Mouse (Mus musculus) midbrain, embryonic 11.5 days (tissue): Measurements from ENCODE around the gene Gstm3. TPM values are rescaled to one million over a fixed set of nuclear protein-coding genes. Genes with fewer than 3 reads are reported as not detected.
"Not testable (repeated sequence)": the region's sequence is repeated elsewhere in the genome, so short reads cannot be mapped to it uniquely, and the experiment has no call there.

Source experiments
- ATAC-seq: fragments of 200-750 bp; cut with Nextera tagmentation; 2 replicates; pipeline ENCODE4 v1.8.0; 2017; ENCODE audit warnings: moderate TSS enrichment, moderate library complexity; ENCODE audit not compliant: low FRiP score
- DNase-seq: peaks from one replicate; pipeline ENCODE4 v3.0.0; 2015; ENCODE audit warnings: low spot score; ENCODE audit errors: missing footprints
- H3K27ac ChIP-seq: fragments of 300-500 bp; sonication (generic); 2 replicates; pipeline ENCODE4 v1.5.1; 2014; ENCODE audit warnings: low read depth, low read length
- H3K27me3 ChIP-seq: fragments of 300-500 bp; sonication (generic); 2 replicates; pipeline ENCODE4 v1.6.1; 2014; ENCODE audit warnings: mild to moderate bottlenecking, low read length, moderate library complexity, mixed read lengths; ENCODE audit not compliant: control insufficient read depth, insufficient read depth
- H3K36me3 ChIP-seq: fragments of 300-500 bp; sonication (generic); 2 replicates; pipeline ENCODE4 v1.6.1; 2014; ENCODE audit warnings: mild to moderate bottlenecking, low read length, moderate library complexity, mixed read lengths; ENCODE audit not compliant: control insufficient read depth, insufficient read depth
- H3K4me1 ChIP-seq: fragments of 300-500 bp; sonication (generic); 2 replicates; pipeline ENCODE4 v1.6.1; 2014; ENCODE audit warnings: low read length; ENCODE audit not compliant: control insufficient read depth, insufficient read depth
- H3K4me2 ChIP-seq: fragments of 300-500 bp; sonication (generic); 2 replicates; pipeline ENCODE4 v1.6.1; 2014; ENCODE audit warnings: mild to moderate bottlenecking, moderate library complexity
- H3K4me3 ChIP-seq: fragments of 300-500 bp; sonication (generic); 2 replicates; pipeline ENCODE4 v1.5.1; 2014; ENCODE audit warnings: low read depth, low read length
- H3K9ac ChIP-seq: fragments of 300-500 bp; sonication (generic); 2 replicates; pipeline ENCODE4 v1.6.1; 2014; ENCODE audit warnings: low read length
- H3K9me3 ChIP-seq: fragments of 300-500 bp; sonication (generic); 2 replicates; pipeline ENCODE4 v1.6.1; 2016; ENCODE audit warnings: low read length; ENCODE audit not compliant: control insufficient read depth
- WGBS: fragments of 180-500 bp; shearing (Covaris S2); extraction: QIAGEN DNeasy Blood & Tissue Kit; methylation state at CpG from one replicate; pipeline ENCODE4 v1.1.7; 2014; 5-methylcytosine and 5-hydroxymethylcytosine counted together
- polyA plus RNA-seq: library from polyadenylated mRNA; unstranded; fragments of >200 nt; fragmentation: Nextera tagmentation; extraction: Ambion mirVana; gene quantifications from 2 replicates; pipeline ENCODE4 v1.2.1, GENCODE M21; 2014

Gene Gstm3
- polyA plus RNA-seq = not detected in 2 replicates

DNA sequence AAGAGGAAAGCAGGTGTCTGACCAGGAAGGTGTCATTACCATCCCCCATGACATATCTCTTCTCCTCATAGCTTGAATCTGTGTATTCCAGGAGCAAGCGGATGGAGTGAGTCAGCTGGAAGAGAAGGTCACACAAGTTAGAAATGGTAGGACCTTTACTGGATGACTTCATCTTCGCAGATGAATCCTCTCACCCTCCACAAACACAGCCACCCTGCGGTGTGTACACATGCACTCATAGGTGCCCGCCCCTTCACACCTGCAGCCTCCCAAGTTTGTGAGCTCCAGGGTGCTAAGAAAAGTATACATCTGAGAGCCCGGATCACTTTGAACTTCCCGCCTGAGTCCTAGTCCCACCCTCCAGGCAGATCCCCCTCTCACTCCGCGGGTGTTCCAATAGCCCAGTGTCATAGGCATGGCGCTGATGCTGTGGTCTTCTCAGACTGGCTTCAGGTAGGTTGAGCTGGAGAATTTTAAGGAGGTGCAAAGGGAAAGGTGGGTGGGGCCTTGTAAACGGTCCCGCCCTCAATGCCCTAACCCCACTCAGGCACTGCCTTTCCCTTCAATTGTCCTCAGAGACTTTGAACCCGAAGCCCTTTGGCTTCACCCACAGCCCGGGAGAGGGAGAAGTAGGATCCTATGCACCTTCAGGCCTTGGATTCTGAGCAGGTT, at the start of gene Gstm3:
Gene Gstm3 (minus strand): TSS at position 560 of the 672 bp plus-strand sequence.
- no peaks in the 10 kb centered on the region for H3K36me3 ChIP-seq
- DNase-seq (peak; percentile 51), ATAC-seq (no peak)
- no peak within 1 kb of the TSS for H3K27ac ChIP-seq
- H3K9ac ChIP-seq = no peak within 1 kb of the TSS
- no peaks in the 10 kb centered on the region; the same call in 1 of the 2 replicates for H3K4me1 ChIP-seq
- H3K4me3 ChIP-seq = no peak within 1 kb of the TSS
- H3K27me3 ChIP-seq = no peaks in the 10 kb centered on the region
- H3K4me2 ChIP-seq = no peak within 1 kb of the TSS
- 68% methylated on average over 13 of the region's 13 CpGs for WGBS
- H3K9me3 ChIP-seq = no peaks in the 10 kb centered on the region

DNA sequence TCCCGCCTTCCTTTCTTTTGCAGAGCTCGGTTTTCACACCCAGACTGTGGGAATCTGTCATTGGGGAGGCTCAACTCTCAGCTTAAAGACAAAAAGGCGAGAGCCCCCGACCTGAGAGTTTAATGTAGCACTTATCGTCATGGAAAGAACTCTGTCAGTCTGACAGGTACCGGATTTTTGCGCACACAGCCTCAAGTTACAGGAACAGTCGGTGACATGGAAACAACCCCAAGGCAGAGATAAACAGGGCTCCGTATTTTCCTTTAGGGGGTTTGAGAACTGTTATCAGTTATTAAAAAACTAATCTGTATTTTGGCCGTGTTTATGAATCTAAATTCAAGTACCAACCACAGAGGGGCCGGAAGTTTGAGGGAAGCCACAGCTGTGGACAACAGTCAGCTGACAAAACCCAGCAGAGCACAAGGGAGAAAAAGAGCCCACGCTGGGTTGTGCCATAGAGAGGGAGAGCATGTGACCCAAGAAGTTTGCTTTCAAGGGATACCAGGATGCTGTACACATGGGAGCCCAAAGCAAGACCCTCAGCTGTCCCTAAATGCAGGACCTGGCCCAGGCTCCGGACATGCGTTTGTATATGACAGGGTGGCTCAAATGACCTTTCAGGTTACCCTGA, 49.2 kb upstream of the Gstm3 start:
- peaks cover 3% of the 10 kb centered on the region; the same call in 1 of the 2 replicates for H3K4me1 ChIP-seq
- H3K4me2 ChIP-seq = peak overlapping the region; percentile 80
- H3K9me3 ChIP-seq = no peaks in the 10 kb centered on the region
- WGBS = 34% methylated on average over 14 of the region's 14 CpGs
- DNase-seq (no peak), ATAC-seq (no peak)
- no peak overlapping the region for H3K27ac ChIP-seq
- H3K9ac ChIP-seq = peak overlapping the region; percentile 55
- no peaks in the 10 kb centered on the region for H3K27me3 ChIP-seq
- H3K4me3 ChIP-seq = peak overlapping the region; percentile 43; the same call in 1 of the 2 replicates
- no peaks in the 10 kb centered on the region for H3K36me3 ChIP-seq

DNA sequence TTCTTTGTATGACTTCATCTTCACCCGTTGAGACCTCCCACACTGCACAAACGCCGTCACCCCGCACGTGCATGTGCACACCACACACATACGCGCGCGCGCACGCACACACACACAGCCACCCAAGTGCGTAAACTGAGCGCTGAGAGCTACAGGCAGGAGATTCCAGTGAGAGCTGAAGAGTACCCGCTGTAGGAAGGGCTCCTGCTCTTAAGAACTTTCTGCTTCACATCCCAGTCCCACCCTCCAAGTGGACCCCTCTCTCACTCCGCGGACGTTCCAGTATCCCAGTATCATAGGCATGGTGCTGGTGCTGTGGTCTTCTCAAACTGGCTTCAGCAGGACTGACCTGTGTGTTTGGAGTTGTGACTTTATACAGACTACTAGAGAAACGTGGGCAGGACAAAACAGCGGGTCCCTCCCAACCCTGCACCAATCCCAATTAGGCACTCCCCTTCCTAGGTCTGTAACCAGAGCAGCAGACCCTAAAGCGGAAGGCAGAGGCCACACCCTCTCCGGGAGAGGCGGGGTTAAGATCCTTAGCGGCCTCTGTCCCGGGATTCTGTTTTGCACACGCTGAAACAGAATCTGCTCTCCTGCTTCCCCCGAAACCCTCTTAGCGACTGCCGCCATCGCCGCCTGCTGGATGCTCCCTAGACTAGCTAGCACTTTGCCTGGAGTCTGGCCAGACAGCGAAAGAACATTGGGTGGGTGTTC, 48.5 kb upstream of the Gstm3 start, which contains the start of gene Gstm1:
Gene Gstm1 (minus strand): TSS at position 501 of the 717 bp plus-strand sequence.
- no peaks in the 10 kb centered on the region for H3K27me3 ChIP-seq
- H3K4me2 ChIP-seq = peak within 1 kb of the TSS; percentile 80
- DNase-seq (peak; percentile 98), ATAC-seq (peak; percentile 98)
- H3K4me3 ChIP-seq = peak within 1 kb of the TSS; percentile 43
- 0% methylated on average over 31 of the region's 31 CpGs for WGBS
- H3K36me3 ChIP-seq = no peaks in the 10 kb centered on the region
- peak within 1 kb of the TSS; percentile 30 for H3K27ac ChIP-seq
- H3K9me3 ChIP-seq = no peaks in the 10 kb centered on the region
- H3K9ac ChIP-seq = peak within 1 kb of the TSS; percentile 61
- peaks cover 3% of the 10 kb centered on the region; the same call in 1 of the 2 replicates for H3K4me1 ChIP-seq

DNA sequence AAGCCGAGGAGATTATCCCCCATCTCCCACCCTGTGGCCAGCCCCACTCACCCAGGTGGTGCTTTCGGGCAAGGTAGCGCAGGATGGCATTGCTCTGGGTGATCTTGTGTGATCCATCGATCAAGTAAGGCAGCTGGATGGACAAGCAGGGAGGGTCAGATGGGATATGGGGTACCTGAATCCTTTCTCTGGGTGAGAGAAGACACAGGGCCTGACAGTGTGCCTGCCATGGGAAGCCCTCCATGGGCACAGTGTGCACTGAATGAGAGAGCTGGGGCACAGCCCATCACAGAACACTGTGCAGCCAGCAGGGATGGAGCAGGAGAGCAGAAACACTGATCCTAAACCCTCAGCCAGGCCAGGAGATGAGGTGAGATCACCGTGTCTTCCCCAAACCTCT, 47.4 kb upstream of the Gstm3 start:
- DNase-seq, H3K4me2 ChIP-seq, H3K27me3 ChIP-seq, ATAC-seq, H3K27ac ChIP-seq, H3K9me3 ChIP-seq, H3K9ac ChIP-seq, H3K4me1 ChIP-seq, H3K4me3 ChIP-seq, H3K36me3 ChIP-seq: not testable (repeated sequence)
- 85% methylated on average over 5 of the region's 5 CpGs for WGBS

DNA sequence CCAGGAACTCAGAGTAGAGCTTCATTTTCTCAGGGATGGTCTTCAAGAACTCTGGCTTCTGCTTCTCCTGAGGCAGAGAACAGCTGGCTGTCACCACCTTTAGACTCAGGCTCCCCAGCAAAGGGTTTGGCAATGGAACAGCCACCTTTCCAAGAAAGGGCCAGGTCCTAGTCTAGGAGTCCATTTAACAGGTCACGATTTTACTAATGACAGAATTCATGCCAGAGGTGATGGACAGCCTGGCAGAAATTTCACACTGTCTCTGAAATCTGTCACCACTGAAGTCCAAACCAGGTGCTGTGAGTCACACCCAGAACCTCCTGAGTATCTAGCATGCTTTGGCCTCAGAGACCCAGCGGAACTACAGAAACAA, 45.9 kb upstream of the Gstm3 start:
- no peaks in the 10 kb centered on the region for H3K36me3 ChIP-seq

DNA sequence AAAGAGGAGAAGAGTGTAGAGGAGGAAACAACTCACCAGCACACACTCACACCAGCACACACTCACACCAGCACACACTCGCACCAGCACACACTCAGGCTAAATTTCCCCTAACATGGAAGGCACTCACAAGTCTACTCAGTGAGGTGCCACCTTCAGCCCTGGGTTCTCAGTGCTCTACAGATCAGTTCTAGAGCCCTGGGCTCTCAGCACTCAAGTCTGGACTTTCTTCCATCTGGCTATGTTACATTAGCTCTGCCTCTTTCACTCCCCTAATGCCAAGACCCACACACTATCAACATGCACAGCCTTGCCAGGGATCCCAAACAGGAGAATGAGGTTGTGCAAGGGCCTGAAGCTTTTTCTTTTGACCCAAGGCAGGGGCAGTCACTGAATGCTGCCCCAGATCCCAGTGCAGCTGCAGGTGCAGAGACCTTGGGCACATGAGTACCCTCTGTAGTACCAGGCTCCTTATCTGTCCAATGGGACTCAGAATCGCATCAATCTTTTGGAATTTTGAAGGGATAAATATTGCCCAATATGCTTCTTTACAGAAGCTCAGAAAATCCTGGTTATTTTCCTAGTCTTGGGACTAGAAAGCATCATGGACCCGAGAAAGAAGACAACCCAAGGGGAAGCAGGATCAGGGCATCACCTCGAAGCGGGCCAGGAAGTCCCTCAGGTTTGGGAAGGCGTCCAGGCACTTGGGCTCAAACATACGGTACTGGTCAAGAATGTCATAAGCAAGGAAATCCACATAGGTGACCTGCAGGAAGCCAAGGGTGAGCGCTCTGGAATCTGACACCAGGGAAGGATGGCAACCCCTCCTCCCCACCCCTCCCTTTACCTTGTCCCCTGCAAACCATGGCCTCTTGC, 45.3 kb upstream of the Gstm3 start:
- H3K4me3 ChIP-seq = no peak overlapping the region
- peaks cover 5% of the 10 kb centered on the region for H3K4me1 ChIP-seq
- DNase-seq (no peak), ATAC-seq (no peak)
- H3K9me3 ChIP-seq = no peaks in the 10 kb centered on the region
- no peaks in the 10 kb centered on the region for H3K27me3 ChIP-seq
- H3K36me3 ChIP-seq = no peaks in the 10 kb centered on the region
- H3K27ac ChIP-seq = no peak overlapping the region
- no peak overlapping the region for H3K4me2 ChIP-seq
- WGBS = 87% methylated on average over 8 of the region's 8 CpGs
- no peak overlapping the region for H3K9ac ChIP-seq

More for the DNA sequence above, 45.9 kb upstream of the Gstm3 start:
- Histone ChIP-seq H3K4me2 (no peak overlapping the region), H3K9me3 (no peaks in the 10 kb centered on the region), H3K27me3 (no peaks in the 10 kb centered on the region), H3K4me3 (no peak overlapping the region), H3K9ac (no peak overlapping the region), H3K27ac (no peak overlapping the region), H3K4me1 (peaks cover 5% of the 10 kb centered on the region)
- DNase-seq (no peak), ATAC-seq (no peak)
- 91% methylated on average over 2 of the region's 2 CpGs for WGBS

DNA sequence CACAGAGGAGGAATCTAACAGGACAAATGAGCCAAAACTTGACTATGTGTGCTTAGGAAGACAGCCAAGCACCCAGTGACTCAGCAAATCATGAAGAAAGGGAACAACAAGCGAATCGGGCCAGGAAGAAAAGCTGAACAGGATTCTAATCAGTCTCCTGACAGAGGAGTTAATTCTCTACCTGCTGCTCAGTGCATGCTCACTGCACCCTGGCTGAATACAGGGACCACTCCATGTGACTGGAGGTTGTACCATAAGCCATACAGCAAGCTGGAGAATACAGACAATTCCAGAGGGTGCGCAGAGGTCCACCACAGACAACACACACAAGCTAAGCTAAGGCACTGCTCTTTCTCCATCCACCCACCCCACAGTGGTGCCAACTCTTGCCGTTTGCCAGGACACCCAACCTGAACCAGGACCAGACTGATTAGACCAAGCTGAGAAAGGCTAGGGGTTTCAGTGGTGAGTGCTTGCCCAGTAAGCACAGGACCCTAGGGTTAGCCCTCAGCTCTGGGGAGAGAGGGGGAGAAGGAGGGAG, 44.3 kb upstream of the Gstm3 start:
- Histone ChIP-seq H3K4me2 (no peak overlapping the region), H3K27me3 (no peaks in the 10 kb centered on the region), H3K4me3 (no peak overlapping the region), H3K9me3 (no peaks in the 10 kb centered on the region), H3K36me3 (no peaks in the 10 kb centered on the region), H3K9ac (no peak overlapping the region), H3K27ac (no peak overlapping the region), H3K4me1 (peaks cover 5% of the 10 kb centered on the region)
- ATAC-seq = no peak
- 84% methylated on average over 4 of the region's 4 CpGs for WGBS
- no peak for DNase-seq

DNA sequence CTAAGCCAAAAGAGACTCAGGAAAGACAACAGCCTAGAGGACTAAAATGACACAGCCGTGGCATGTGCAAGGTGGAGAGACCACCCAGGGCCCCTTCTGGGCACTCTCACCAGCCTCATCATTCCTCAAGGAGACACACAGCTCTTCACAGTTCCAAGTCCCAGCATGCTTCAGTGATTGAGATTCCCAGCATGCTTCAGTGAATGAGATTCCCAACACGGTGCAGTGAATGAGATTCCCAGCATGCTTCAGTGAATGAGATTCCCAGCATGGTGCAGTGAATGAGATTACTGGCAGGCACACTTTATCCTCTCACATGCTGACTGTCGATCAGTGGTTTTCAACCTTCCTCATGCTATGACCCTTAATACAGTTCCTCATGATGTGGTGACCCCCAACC, 42.5 kb upstream of the Gstm3 start:
- Histone ChIP-seq H3K27me3 (no peaks in the 10 kb centered on the region), H3K36me3 (no peaks in the 10 kb centered on the region), H3K4me1 (peaks cover 2% of the 10 kb centered on the region; the same call in 1 of the 2 replicates), H3K9ac (no peak overlapping the region), H3K4me2 (no peak overlapping the region), H3K4me3 (no peak overlapping the region), H3K27ac (no peak overlapping the region), H3K9me3 (no peaks in the 10 kb centered on the region)
- ATAC-seq = peak; percentile 67
- DNase-seq = no peak
- WGBS = 42% methylated on average over 3 of the region's 3 CpGs
